Mouse (Mus musculus): ENCODE data around the gene Pten. TPM values are rescaled to one million over a fixed set of nuclear protein-coding genes. Genes with fewer than 3 reads are reported as not detected.
"Not testable (repeated sequence)": the region's sequence is repeated elsewhere in the genome, so short reads cannot be mapped to it uniquely, and the experiment has no call there.

Gene Pten
- polyA plus RNA-seq, 1 experiment from 2014 or later, result 10.1 TPM

GRCm38 (mm10) chr19:32779131-32779530 is 21.8 kb downstream of the Pten start:
- H3K4me3 ChIP-seq (replicated peaks), result no peak overlapping the region
- H3K27me3 ChIP-seq, result no peaks in the 10 kb centered on the region
- peaks cover 5% of the 10 kb centered on the region; the same call in 1 of the 2 replicates for H3K36me3 ChIP-seq
- no peaks in the 10 kb centered on the region for H3K9me3 ChIP-seq (replicated peaks)
- H3K4me1 ChIP-seq, result 0 out of 2 replicates have a peak, but pooled peaks cover 2% of the 10 kb centered on the region
- no peak for ATAC-seq (ENCODE audit: insufficient number of reproducible peaks, low FRiP score, low TSS enrichment, low read depth)
- H3K4me2 ChIP-seq (replicated peaks), result no peak overlapping the region
- no peak overlapping the region for H3K27ac ChIP-seq (replicated peaks)
- 71% methylated on average over 3 of the region's 3 CpGs for WGBS
- no peak overlapping the region for H3K9ac ChIP-seq

GRCm38 (mm10) chr19:32781305-32782071 is 24.2 kb downstream of the Pten start:
- Histone ChIP-seq H3K4me2 (replicated peaks) (no peak overlapping the region), H3K9me3 (replicated peaks) (no peaks in the 10 kb centered on the region), H3K27me3 (no peaks in the 10 kb centered on the region), H3K9ac (no peak overlapping the region), H3K27ac (replicated peaks) (no peak overlapping the region), H3K4me3 (replicated peaks) (no peak overlapping the region), H3K4me1 (0 out of 2 replicates have a peak, but pooled peaks cover 2% of the 10 kb centered on the region), H3K36me3 (peaks cover 14% of the 10 kb centered on the region)
- no peak for ATAC-seq (ENCODE audit: insufficient number of reproducible peaks, low FRiP score, low TSS enrichment, low read depth)
- 52% methylated on average over 5 of the region's 5 CpGs for WGBS

GRCm38 (mm10) chr19:32787388-32787787 is 30.1 kb downstream of the Pten start:
- ATAC-seq (ENCODE audit: insufficient number of reproducible peaks, low FRiP score, low TSS enrichment, low read depth); H3K4me2 ChIP-seq (replicated peaks); H3K9ac ChIP-seq; H3K4me3 ChIP-seq (replicated peaks); H3K9me3 ChIP-seq (replicated peaks); H3K27ac ChIP-seq (replicated peaks); H3K4me1 ChIP-seq; H3K27me3 ChIP-seq: not testable (repeated sequence)
- WGBS, result 37% methylated on average over 4 of the region's 4 CpGs
- peaks cover 14% of the 10 kb centered on the region for H3K36me3 ChIP-seq

GRCm38 (mm10) chr19:32788016-32788415 is 30.7 kb downstream of the Pten start:
- 92% methylated on average over 3 of the region's 3 CpGs for WGBS
- not testable (repeated sequence) for H3K4me1 ChIP-seq; H3K9me3 ChIP-seq (replicated peaks); H3K4me3 ChIP-seq (replicated peaks); H3K4me2 ChIP-seq (replicated peaks); H3K9ac ChIP-seq; ATAC-seq (ENCODE audit: insufficient number of reproducible peaks, low FRiP score, low TSS enrichment, low read depth); H3K27me3 ChIP-seq; H3K27ac ChIP-seq (replicated peaks)
- H3K36me3 ChIP-seq, result peaks cover 14% of the 10 kb centered on the region

GRCm38 (mm10) chr19:32789535-32789934 is 32.2 kb downstream of the Pten start:
- Histone ChIP-seq H3K27ac (replicated peaks) (no peak overlapping the region), H3K36me3 (peaks cover 8% of the 10 kb centered on the region), H3K9ac (no peak overlapping the region), H3K4me1 (peaks cover 11% of the 10 kb centered on the region), H3K4me2 (replicated peaks) (no peak overlapping the region), H3K27me3 (no peaks in the 10 kb centered on the region), H3K4me3 (replicated peaks) (no peak overlapping the region), H3K9me3 (replicated peaks) (no peaks in the 10 kb centered on the region)
- ATAC-seq (ENCODE audit: insufficient number of reproducible peaks, low FRiP score, low TSS enrichment, low read depth), result no peak
- 79% methylated on average over 3 of the region's 3 CpGs for WGBS

GRCm38 (mm10) chr19:32792610-32793009 is 35.3 kb downstream of the Pten start:
- Histone ChIP-seq H3K27ac (replicated peaks) (no peak overlapping the region), H3K4me2 (replicated peaks) (no peak overlapping the region), H3K9me3 (replicated peaks) (no peaks in the 10 kb centered on the region), H3K9ac (no peak overlapping the region), H3K4me3 (replicated peaks) (no peak overlapping the region), H3K4me1 (peaks cover 11% of the 10 kb centered on the region), H3K36me3 (no peaks in the 10 kb centered on the region), H3K27me3 (no peaks in the 10 kb centered on the region)
- no peak for ATAC-seq (ENCODE audit: insufficient number of reproducible peaks, low FRiP score, low TSS enrichment, low read depth)
- 21% methylated on average over 6 of the region's 6 CpGs for WGBS

GRCm38 (mm10) chr19:32793901-32794300 is 36.6 kb downstream of the Pten start:
- H3K9me3 ChIP-seq (replicated peaks), result no peaks in the 10 kb centered on the region
- H3K9ac ChIP-seq, result no peak overlapping the region
- H3K4me3 ChIP-seq (replicated peaks), result no peak overlapping the region
- no peaks in the 10 kb centered on the region for H3K36me3 ChIP-seq
- ATAC-seq (ENCODE audit: insufficient number of reproducible peaks, low FRiP score, low TSS enrichment, low read depth), result no peak
- H3K4me2 ChIP-seq (replicated peaks), result no peak overlapping the region
- no peaks in the 10 kb centered on the region for H3K27me3 ChIP-seq
- H3K27ac ChIP-seq (replicated peaks), result no peak overlapping the region
- peaks cover 8% of the 10 kb centered on the region for H3K4me1 ChIP-seq

- 80% methylated on average over 2 of the region's 2 CpGs for WGBS
- H3K27me3 ChIP-seq, result no peaks in the 10 kb centered on the region
Observed at GRCm38 (mm10) chr19:32800557-32800956, 43.3 kb downstream of the Pten start.

GRCm38 (mm10) chr19:32804703-32805102 is 47.4 kb downstream of the Pten start:
- Histone ChIP-seq H3K4me1 (peaks cover 3% of the 10 kb centered on the region; the same call in 1 of the 2 replicates), H3K9me3 (replicated peaks) (no peaks in the 10 kb centered on the region), H3K27me3 (no peaks in the 10 kb centered on the region), H3K4me2 (replicated peaks) (no peak overlapping the region), H3K27ac (replicated peaks) (no peak overlapping the region), H3K4me3 (replicated peaks) (no peak overlapping the region), H3K9ac (no peak overlapping the region), H3K36me3 (peaks cover 11% of the 10 kb centered on the region; the same call in 1 of the 2 replicates)
- ATAC-seq (ENCODE audit: insufficient number of reproducible peaks, low FRiP score, low TSS enrichment, low read depth), result no peak
- WGBS, result 75% methylated on average over 4 of the region's 4 CpGs

More at GRCm38 (mm10) chr19:32800557-32800956, 43.3 kb downstream of the Pten start:
- Histone ChIP-seq H3K36me3 (peaks cover 9% of the 10 kb centered on the region; the same call in 1 of the 2 replicates), H3K4me2 (replicated peaks) (no peak overlapping the region), H3K9me3 (replicated peaks) (no peaks in the 10 kb centered on the region), H3K27ac (replicated peaks) (no peak overlapping the region), H3K4me1 (no peaks in the 10 kb centered on the region), H3K4me3 (replicated peaks) (no peak overlapping the region), H3K9ac (no peak overlapping the region)
- no peak for ATAC-seq (ENCODE audit: insufficient number of reproducible peaks, low FRiP score, low TSS enrichment, low read depth)

- Histone ChIP-seq H3K4me2 (replicated peaks) (no peak overlapping the region), H3K9me3 (replicated peaks) (no peaks in the 10 kb centered on the region), H3K4me3 (replicated peaks) (no peak overlapping the region), H3K9ac (no peak overlapping the region), H3K4me1 (peaks cover 3% of the 10 kb centered on the region; the same call in 1 of the 2 replicates), H3K27ac (replicated peaks) (no peak overlapping the region), H3K27me3 (no peaks in the 10 kb centered on the region), H3K36me3 (peaks cover 6% of the 10 kb centered on the region; the same call in 1 of the 2 replicates)
- no peak for ATAC-seq (ENCODE audit: insufficient number of reproducible peaks, low FRiP score, low TSS enrichment, low read depth)
- 93% methylated on average over 2 of the region's 2 CpGs for WGBS
Observed at GRCm38 (mm10) chr19:32807610-32808009, 50.3 kb downstream of the Pten start.

GRCm38 (mm10) chr19:32808690-32809089 is 51.4 kb downstream of the Pten start:
- peaks cover 10% of the 10 kb centered on the region; the same call in 1 of the 2 replicates for H3K36me3 ChIP-seq
- no peaks in the 10 kb centered on the region for H3K9me3 ChIP-seq (replicated peaks)
- H3K4me3 ChIP-seq (replicated peaks), result no peak overlapping the region
- H3K27ac ChIP-seq (replicated peaks), result no peak overlapping the region
- H3K27me3 ChIP-seq, result no peaks in the 10 kb centered on the region
- no peak overlapping the region for H3K9ac ChIP-seq
- peaks cover 3% of the 10 kb centered on the region; the same call in 1 of the 2 replicates for H3K4me1 ChIP-seq
- ATAC-seq (ENCODE audit: insufficient number of reproducible peaks, low FRiP score, low TSS enrichment, low read depth), result no peak
- 73% methylated on average over 6 of the region's 6 CpGs for WGBS
- no peak overlapping the region for H3K4me2 ChIP-seq (replicated peaks)

GRCm38 (mm10) chr19:32809117-32809516 is 51.8 kb downstream of the Pten start:
- Histone ChIP-seq H3K9ac (no peak overlapping the region), H3K27me3 (no peaks in the 10 kb centered on the region), H3K27ac (replicated peaks) (no peak overlapping the region), H3K9me3 (replicated peaks) (no peaks in the 10 kb centered on the region), H3K4me2 (replicated peaks) (no peak overlapping the region), H3K36me3 (peaks cover 11% of the 10 kb centered on the region; the same call in 1 of the 2 replicates), H3K4me3 (replicated peaks) (no peak overlapping the region), H3K4me1 (peaks cover 3% of the 10 kb centered on the region; the same call in 1 of the 2 replicates)
- no peak for ATAC-seq (ENCODE audit: insufficient number of reproducible peaks, low FRiP score, low TSS enrichment, low read depth)
- WGBS, result 66% methylated on average over 3 of the region's 3 CpGs

All from embryonic facial prominence, embryonic 15.5 days (tissue).